Mouse (Mus musculus): Measurements from ENCODE around the gene Zfp36l1.

Gene Zfp36l1

GRCm38 (mm10) chr12:80108896-80109668 lies 3.7 kb downstream of the Zfp36l1 start:
- DNase-seq: peak; percentile 91

GRCm38 (mm10) chr12:80106896-80107667 lies 5.7 kb downstream of the Zfp36l1 start:
- no peak for DNase-seq

- no peak for DNase-seq
These were observed 6.5 kb downstream of the Zfp36l1 start for GRCm38 (mm10) chr12:80106138-80106895.

- DNase-seq: peak; percentile 75
These were observed 9.3 kb downstream of the Zfp36l1 start for GRCm38 (mm10) chr12:80103521-80103973.

GRCm38 (mm10) chr12:80103089-80103488 lies 9.7 kb downstream of the Zfp36l1 start:
- DNase-seq: peak; percentile 73

- peak; percentile 66 for DNase-seq
These were observed 14.0 kb downstream of the Zfp36l1 start for GRCm38 (mm10) chr12:80098825-80099224.

- no peak for DNase-seq
These were observed 16.1 kb downstream of the Zfp36l1 start for GRCm38 (mm10) chr12:80096734-80097133.

GRCm38 (mm10) chr12:80092787-80093186 lies 20.0 kb downstream of the Zfp36l1 start:
- no peak for DNase-seq

- DNase-seq: peak; percentile 21
These were observed 21.7 kb downstream of the Zfp36l1 start for GRCm38 (mm10) chr12:80091080-80091479.

- peak; percentile 69 for DNase-seq
These were observed 22.3 kb downstream of the Zfp36l1 start for GRCm38 (mm10) chr12:80090529-80090928.

GRCm38 (mm10) chr12:80088143-80088542 lies 24.7 kb downstream of the Zfp36l1 start:
- DNase-seq: no peak

- no peak for DNase-seq
These were observed 28.2 kb downstream of the Zfp36l1 start for GRCm38 (mm10) chr12:80084446-80085112.

- peak; percentile 94 for DNase-seq
These were observed 28.9 kb downstream of the Zfp36l1 start for GRCm38 (mm10) chr12:80083937-80084336.

GRCm38 (mm10) chr12:80083133-80083821 lies 29.5 kb downstream of the Zfp36l1 start:
- no peak for DNase-seq

GRCm38 (mm10) chr12:80082730-80083129 lies 30.1 kb downstream of the Zfp36l1 start:
- no peak for DNase-seq

GRCm38 (mm10) chr12:80081440-80081839 lies 31.4 kb downstream of the Zfp36l1 start:
- no peak for DNase-seq

- DNase-seq: no peak
These were observed 32.9 kb downstream of the Zfp36l1 start for GRCm38 (mm10) chr12:80079937-80080336.

GRCm38 (mm10) chr12:80074331-80074730 lies 38.5 kb downstream of the Zfp36l1 start:
- DNase-seq: no peak

- DNase-seq: no peak
These were observed 42.1 kb downstream of the Zfp36l1 start for GRCm38 (mm10) chr12:80070534-80071287.

- no peak for DNase-seq
These were observed 43.8 kb downstream of the Zfp36l1 start for GRCm38 (mm10) chr12:80069040-80069439.

- DNase-seq: no peak
These were observed 44.8 kb downstream of the Zfp36l1 start for GRCm38 (mm10) chr12:80068016-80068415.
